Mouse (Mus musculus): ENCODE results near the gene Katnbl1.

DNA sequence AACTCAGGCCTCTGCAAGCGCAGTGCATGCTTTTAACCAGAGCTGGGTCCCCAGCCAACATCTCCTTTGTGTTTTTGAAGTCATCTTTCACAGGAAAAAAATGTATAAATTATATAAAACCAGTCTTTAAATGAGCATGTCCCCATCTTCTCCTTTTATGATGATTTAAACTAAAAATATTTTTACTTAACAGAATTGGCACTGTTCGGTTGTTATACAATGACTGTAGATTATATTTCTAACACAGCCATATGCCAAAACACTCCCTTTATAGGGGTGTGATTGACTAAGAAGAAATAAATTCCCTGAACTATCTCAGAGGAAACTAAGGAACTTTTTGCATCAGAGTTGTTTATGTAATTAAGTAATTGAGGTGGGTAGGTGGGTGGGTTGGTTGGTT lies 53.5 kb downstream of the Katnbl1 start:
- no peak for TF ChIP-seq TCF3 (IDR thresholded peaks at IDR 0.05; ENCODE audit: insufficient read length, low read depth)
- no peak for TF ChIP-seq POLR2A (IDR thresholded peaks at IDR 0.05; ENCODE audit: insufficient read length, low read depth)
- TF ChIP-seq REST (IDR thresholded peaks at IDR 0.05; ENCODE audit: insufficient read depth, insufficient read length) = no peak
- TF ChIP-seq USF1 (IDR thresholded peaks at IDR 0.05; ENCODE audit: low read depth) = no peak
- TF ChIP-seq TCF12 (IDR thresholded peaks at IDR 0.05; ENCODE audit: insufficient read depth, poor library complexity, severe bottlenecking) = no peak
- TF ChIP-seq MYOD1 (IDR thresholded peaks at IDR 0.05; ENCODE audit: control insufficient read depth in 1 of 3, insufficient read length in 2 of 3, low read depth in 2 of 3) = no peak
- no peak for TF ChIP-seq MAX (IDR thresholded peaks at IDR 0.05; ENCODE audit: low read depth)
